Mouse (Mus musculus) inflammation-experienced regulatory T-cells, adult 6 months (primary cell): ENCODE measurements around the gene Rcn3. TPM values are rescaled to one million over a fixed set of nuclear protein-coding genes. Genes with fewer than 3 reads are reported as not detected.

Source experiments
- ATAC-seq: one replicate; pipeline ENCODE4 v1.8.0; 2017
- polyA plus RNA-seq, 3 experiments: library from polyadenylated mRNA; unstranded; fragments of 100-300 nt; shearing (Covaris generic); gene quantifications; one replicate each; pipeline ENCODE4 v1.2.1; 2017

Gene Rcn3
- polyA plus RNA-seq, 3 experiments from 2014 or later: 1.7 to 6.5 (median 5.7) TPM

GRCm38 (mm10) chr7:45047491-45047890 is 44.5 kb downstream of the Rcn3 start:
- ATAC-seq: no peak

DNA sequence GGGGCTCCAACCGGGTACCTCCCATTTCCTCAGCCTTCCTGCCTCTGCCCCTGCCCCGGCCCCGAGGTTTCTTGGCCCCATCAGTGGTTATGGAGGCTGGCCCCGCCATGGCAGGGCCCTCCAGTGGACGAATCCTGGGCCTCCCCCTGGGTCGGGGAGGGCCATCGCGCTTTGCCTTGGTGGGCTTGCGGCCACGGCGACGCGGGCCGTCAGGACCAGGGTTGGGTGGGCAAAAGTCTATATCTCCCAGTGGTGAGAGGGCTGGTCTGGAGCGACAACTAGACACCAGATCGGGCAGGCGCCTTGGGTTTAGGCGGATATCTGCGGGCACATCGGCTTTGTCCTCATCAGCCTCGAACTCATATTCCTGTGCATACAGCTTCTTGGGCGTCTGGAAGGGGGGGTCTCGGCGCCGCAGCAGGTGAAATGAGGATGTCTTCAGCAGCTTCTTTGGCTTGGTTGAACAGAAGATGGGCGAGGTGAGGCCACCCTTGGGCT is 45.1 kb downstream of the Rcn3 start:
- no peak for ATAC-seq

DNA sequence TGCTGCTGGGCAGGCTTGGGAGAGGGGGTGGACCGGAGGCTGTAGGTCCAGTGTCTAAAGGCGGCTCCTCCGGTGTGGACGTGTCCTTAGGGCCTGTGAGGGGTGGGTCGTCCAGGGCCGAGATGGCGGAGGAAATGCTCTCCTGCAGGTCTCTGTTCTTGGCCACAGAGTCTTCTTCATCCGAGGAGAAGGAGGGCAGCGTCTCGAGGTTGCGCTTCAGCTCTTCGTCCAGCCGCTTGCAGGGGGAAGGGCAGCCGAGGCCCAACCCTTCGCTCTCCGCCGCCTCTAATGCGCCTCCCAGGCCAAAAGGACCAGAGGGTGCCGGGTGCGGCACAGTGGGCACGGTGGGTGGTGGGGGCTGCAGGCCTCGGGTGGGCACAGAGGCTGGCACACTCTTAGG is 46.3 kb downstream of the Rcn3 start:
- no peak for ATAC-seq

- no peak for ATAC-seq
These were observed 48.7 kb downstream of the Rcn3 start for GRCm38 (mm10) chr7:45043307-45043706.

DNA sequence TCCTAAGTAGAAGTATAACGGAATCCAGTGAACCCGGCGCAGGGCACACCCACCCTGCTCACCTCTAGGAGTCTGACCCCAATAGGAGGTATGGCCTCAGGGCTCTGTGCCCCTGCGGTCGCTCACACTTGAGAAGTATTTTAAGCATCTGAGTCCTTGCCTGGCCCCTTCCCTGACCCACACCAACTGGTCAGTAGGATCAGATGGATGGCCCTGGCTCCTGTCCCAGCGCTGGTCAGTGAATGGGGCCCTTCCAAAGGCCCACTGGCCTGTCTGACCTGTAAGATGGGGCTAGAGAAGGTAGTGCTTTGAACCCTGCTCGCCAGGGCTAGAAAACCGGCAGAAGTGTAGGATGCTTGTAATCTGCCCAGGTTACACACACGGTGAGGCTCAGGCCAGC is 51.2 kb downstream of the Rcn3 start:
- ATAC-seq: no peak

DNA sequence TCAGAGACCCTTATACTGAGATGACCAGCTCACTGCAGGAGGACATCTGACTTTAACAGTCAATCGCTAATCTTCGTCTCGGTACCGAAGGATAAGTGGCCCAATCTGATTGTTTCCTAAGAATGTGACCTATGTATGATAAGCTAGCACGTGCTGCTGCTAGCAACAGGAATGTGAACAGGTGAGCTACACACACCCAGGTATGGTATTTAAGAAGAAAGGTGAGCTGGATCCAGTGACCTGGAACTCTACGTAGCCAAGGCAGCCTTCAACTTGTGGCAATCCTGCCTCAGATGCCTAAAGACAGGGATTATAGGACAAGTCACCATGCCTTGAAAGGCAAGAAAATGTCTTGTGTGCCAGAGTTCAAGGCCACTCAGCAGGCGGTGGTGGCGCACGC is 53.6 kb downstream of the Rcn3 start:
- ATAC-seq: no peak

GRCm38 (mm10) chr7:45037720-45038361 is 54.2 kb downstream of the Rcn3 start:
- peak; percentile 72 for ATAC-seq

GRCm38 (mm10) chr7:45036702-45037101 is 55.3 kb downstream of the Rcn3 start:
- ATAC-seq: no peak

- no peak for ATAC-seq
These were observed 56.4 kb downstream of the Rcn3 start for GRCm38 (mm10) chr7:45035631-45036030.

GRCm38 (mm10) chr7:45033722-45034359 is 58.2 kb downstream of the Rcn3 start:
- ATAC-seq: no peak

Other genes starting within 250 kb of the Rcn3 start
- gene Akt1s1, start 243.2 kb downstream of the Rcn3 start, polyA plus RNA-seq: 1 to 10 TPM; 1.1 to 4.5 (median 3.7) TPM
- gene Tbc1d17, start 243.1 kb downstream of the Rcn3 start, polyA plus RNA-seq: 10 to 100 TPM; 43.9 to 66.0 (median 60.6) TPM
- 10 to 100 TPM; 43.2 to 49.7 (median 46.8) TPM for gene Pnkp, start 235.1 kb downstream of the Rcn3 start, polyA plus RNA-seq
- 1 to 10 TPM; 1.9 to 5.6 (median 3.2) TPM for gene Ptov1, start 222.4 kb downstream of the Rcn3 start, polyA plus RNA-seq
- 10 to 100 TPM in 2 of 3 experiments, 1 to 10 TPM in 1; 7.1 to 14.1 (median 11.1) TPM for gene Med25, start 199.5 kb downstream of the Rcn3 start, polyA plus RNA-seq
- gene Fuz, start 196.1 kb downstream of the Rcn3 start, polyA plus RNA-seq: 10 to 100 TPM in 2 of 3 experiments, 1 to 10 TPM in 1; 8.0 to 15.3 (median 11.0) TPM
- 10 to 100 TPM in 1 of 3 experiments, 1 to 10 TPM in 2; 6.1 to 12.1 (median 7.1) TPM for gene Ap2a1, start 162.7 kb downstream of the Rcn3 start, polyA plus RNA-seq
- not detected for gene Tsks, start 149.0 kb downstream of the Rcn3 start, polyA plus RNA-seq
- 1 to 10 TPM in 2 of 3 experiments, under 1 TPM in 1; 0.23 to 1.9 (median 1.5) TPM for gene Cpt1c, start 117.4 kb downstream of the Rcn3 start, polyA plus RNA-seq
- 10 to 100 TPM; 37.3 to 84.6 (median 70.6) TPM for gene Prmt1, start 105.7 kb downstream of the Rcn3 start, polyA plus RNA-seq
- gene Irf3, start 94.6 kb downstream of the Rcn3 start, polyA plus RNA-seq: 100 to 1,000 TPM in 2 of 3 experiments, 10 to 100 TPM in 1; 83.6 to 119 (median 115) TPM
- 10 to 100 TPM; 21.0 to 29.3 (median 26.6) TPM for gene Bcl2l12, start 93.5 kb downstream of the Rcn3 start, polyA plus RNA-seq
- 1 to 10 TPM; 7.4 to 8.9 (median 8.7) TPM for gene Scaf1, start 75.9 kb downstream of the Rcn3 start, polyA plus RNA-seq
- 1 to 10 TPM; 3.2 to 6.5 (median 5.1) TPM for gene Rras, start 74.3 kb downstream of the Rcn3 start, polyA plus RNA-seq
- 10 to 100 TPM in 1 of 3 experiments, 1 to 10 TPM in 2; 5.0 to 12.9 (median 9.8) TPM for gene Prr12, start 39.3 kb downstream of the Rcn3 start, polyA plus RNA-seq
- gene Nosip, start 29.8 kb downstream of the Rcn3 start, polyA plus RNA-seq: 100 to 1,000 TPM; 129 to 164 (median 158) TPM
- gene Prrg2, start 29.5 kb downstream of the Rcn3 start, polyA plus RNA-seq: 1 to 10 TPM; 2.0 to 2.3 (median 2.1) TPM
- gene Fcgrt, start 11.6 kb upstream of the Rcn3 start, polyA plus RNA-seq: 1 to 10 TPM in 2 of 3 experiments, under 1 TPM in 1; 0.81 to 3.0 (median 1.8) TPM
- 1,000 to 10,000 TPM; 3,557 to 4,924 (median 4,468) TPM for gene Rps11, start 32.2 kb upstream of the Rcn3 start, polyA plus RNA-seq
- 1,000 to 10,000 TPM; 6,216 to 8,178 (median 7,568) TPM for gene Rpl13a, start 36.5 kb upstream of the Rcn3 start, polyA plus RNA-seq
- 1 to 10 TPM; 1.4 to 2.4 (median 1.6) TPM for gene Gm45713, start 44.0 kb upstream of the Rcn3 start, polyA plus RNA-seq
- gene Flt3l, start 44.2 kb upstream of the Rcn3 start, polyA plus RNA-seq: 100 to 1,000 TPM in 1 of 3 experiments, 10 to 100 TPM in 2; 70.2 to 108 (median 97.6) TPM
- 10 to 100 TPM; 42.9 to 50.6 (median 50.5) TPM for gene Pih1d1, start 62.1 kb upstream of the Rcn3 start, polyA plus RNA-seq
- gene Aldh16a1, start 62.4 kb upstream of the Rcn3 start, polyA plus RNA-seq: 10 to 100 TPM; 15.2 to 32.1 (median 26.6) TPM
- under 1 TPM in 1 of 3 experiments, not detected in 2; 0.16 TPM for gene Slc17a7, start 71.7 kb upstream of the Rcn3 start, polyA plus RNA-seq
- not detected for gene Gfy, start 87.3 kb upstream of the Rcn3 start, polyA plus RNA-seq
- not detected for gene Pth2, start 88.8 kb upstream of the Rcn3 start, polyA plus RNA-seq
- under 1 TPM in 1 of 3 experiments, not detected in 2; 0.24 TPM for gene Ccdc155, start 112.7 kb upstream of the Rcn3 start, polyA plus RNA-seq
- 10 to 100 TPM; 17.5 to 50.4 (median 28.3) TPM for gene Dkkl1, start 119.9 kb upstream of the Rcn3 start, polyA plus RNA-seq
- gene Tead2, start 123.5 kb upstream of the Rcn3 start, polyA plus RNA-seq: 1 to 10 TPM; 2.0 to 4.2 (median 3.2) TPM
- gene Cd37, start 146.9 kb upstream of the Rcn3 start, polyA plus RNA-seq: 100 to 1,000 TPM; 390 to 554 (median 476) TPM
- gene Slc6a16, start 148.9 kb upstream of the Rcn3 start, polyA plus RNA-seq: not detected
- gene Slc6a21, start 185.3 kb upstream of the Rcn3 start, polyA plus RNA-seq: under 1 TPM in 1 of 3 experiments, not detected in 2; 0.50 TPM
- 10 to 100 TPM; 17.2 to 21.7 (median 19.3) TPM for gene Trpm4, start 241.6 kb upstream of the Rcn3 start, polyA plus RNA-seq
- not detected for gene Hrc, start 243.1 kb upstream of the Rcn3 start, polyA plus RNA-seq